Mouse (Mus musculus) embryonic fibroblast, embryonic 13.5 days (primary cell): ENCODE results near the gene Slc39a2. TPM values are rescaled to one million over a fixed set of nuclear protein-coding genes. Genes with fewer than 3 reads are reported as not detected.

Experiments used
- H3K27ac ChIP-seq: 2 replicates; pipeline ENCODE4 v1.5.1; 2012; ENCODE audit warnings: low read length, control low read depth, inconsistent platforms; ENCODE audit not compliant: insufficient read depth
- H3K4me1 ChIP-seq: 2 replicates; pipeline ENCODE4 v1.6.1; 2011; ENCODE audit warnings: low read length; ENCODE audit not compliant: control insufficient read depth, insufficient read depth
- H3K4me3 ChIP-seq: 2 replicates; pipeline ENCODE4 v1.5.1; 2011; ENCODE audit warnings: mild to moderate bottlenecking, control low read depth, low read length; ENCODE audit not compliant: insufficient read depth
- CTCF ChIP-seq: IDR thresholded peaks from 2 replicates; pipeline ENCODE4 v1.5.1; 2011; ENCODE audit warnings: mild to moderate bottlenecking, control low read depth, low read length, moderate library complexity, borderline replicate concordance; ENCODE audit not compliant: insufficient read depth
- POLR2A ChIP-seq: IDR thresholded peaks from 2 replicates; pipeline ENCODE4 v1.6.1; 2011; ENCODE audit warnings: low read depth, mild to moderate bottlenecking, control low read depth, low read length, moderate library complexity
- polyA plus RNA-seq: library from polyadenylated mRNA; stranded (reverse); fragments of >200 nt; gene quantifications from 2 replicates; pipeline ENCODE4 v1.2.4, GENCODE M21; 2011; ENCODE audit warnings: low read depth; ENCODE audit not compliant: missing spikeins, insufficient read length

Gene Slc39a2
- polyA plus RNA-seq, 1 experiment: 3.2 TPM

DNA sequence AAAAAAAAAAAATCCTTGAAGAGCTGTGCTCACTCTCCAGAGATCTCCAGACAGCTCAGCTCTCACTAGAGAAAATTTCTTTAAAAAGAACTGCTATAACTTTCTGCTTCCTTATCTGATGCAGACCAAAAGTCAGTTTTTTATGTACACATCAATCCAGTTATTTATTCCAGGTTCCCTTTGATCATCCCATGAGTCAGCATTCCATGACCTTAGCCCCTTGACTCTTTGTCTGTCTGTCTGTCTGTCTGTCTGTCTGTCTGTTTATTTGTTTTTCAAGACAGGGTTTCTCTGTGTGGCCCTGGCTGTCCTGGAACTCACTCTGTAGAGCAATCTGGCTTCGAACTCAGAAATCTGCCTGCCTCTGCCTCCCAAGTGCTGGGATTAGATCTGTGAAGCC is 6.7 kb downstream of the Slc39a2 start:
- Histone ChIP-seq H3K4me3 (no peak overlapping the region), H3K27ac (no peak overlapping the region), H3K4me1 (no peaks in the 10 kb centered on the region)
- TF ChIP-seq POLR2A: no peak
- no peak for TF ChIP-seq CTCF

DNA sequence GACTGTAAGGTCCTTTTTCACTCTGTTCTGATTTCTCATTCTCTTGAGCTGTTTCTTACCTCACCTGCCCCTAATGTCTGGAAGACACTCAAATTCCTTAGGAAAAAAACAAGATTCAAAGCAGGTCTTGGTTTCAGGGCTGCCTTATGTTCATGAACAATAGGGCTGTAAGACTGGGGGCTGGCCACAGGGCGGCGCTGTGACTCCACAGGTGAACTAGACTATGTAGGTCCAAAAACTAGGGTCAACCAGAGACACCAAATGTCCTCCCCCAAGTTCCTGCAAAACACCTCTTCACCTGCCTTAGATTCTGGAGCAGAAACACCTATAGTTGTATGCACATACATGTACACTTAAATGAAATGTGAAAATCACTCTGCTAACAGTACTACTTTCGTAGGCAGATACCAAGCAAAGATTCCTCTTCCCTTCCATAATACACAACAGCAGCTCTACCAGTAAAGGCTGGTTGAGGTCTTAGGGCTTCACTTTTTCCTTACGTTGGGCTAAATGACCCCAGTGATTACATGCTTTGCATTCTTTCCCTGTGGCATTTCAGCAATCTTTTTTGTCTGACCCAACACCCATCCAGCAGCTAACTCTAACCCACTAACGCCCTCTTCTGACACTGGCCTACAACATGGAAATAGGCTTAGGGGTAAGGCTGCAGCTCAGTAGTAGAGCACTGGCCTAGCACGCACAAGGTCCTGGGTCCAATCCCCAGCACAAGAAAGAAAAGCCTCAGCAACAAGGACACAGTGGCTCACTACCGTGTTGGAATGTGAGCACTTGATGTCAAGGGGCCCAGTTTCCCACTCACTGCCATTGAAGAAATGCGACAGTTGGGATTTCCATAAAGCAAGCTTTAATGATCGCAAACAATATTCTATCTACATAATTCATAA is 10.4 kb downstream of the Slc39a2 start:
- TF ChIP-seq CTCF: peak; percentile 76
- TF ChIP-seq POLR2A: no peak

GRCm38 (mm10) chr14:51903782-51904181 is 11.1 kb downstream of the Slc39a2 start:
- TF ChIP-seq CTCF (no peak), POLR2A (no peak)
- Histone ChIP-seq H3K4me3 (no peak overlapping the region), H3K27ac (no peak overlapping the region), H3K4me1 (no peaks in the 10 kb centered on the region)

More for the DNA sequence above, 10.4 kb downstream of the Slc39a2 start:
- H3K4me1 ChIP-seq: no peaks in the 10 kb centered on the region
- no peak overlapping the region for H3K4me3 ChIP-seq
- no peak overlapping the region for H3K27ac ChIP-seq

DNA sequence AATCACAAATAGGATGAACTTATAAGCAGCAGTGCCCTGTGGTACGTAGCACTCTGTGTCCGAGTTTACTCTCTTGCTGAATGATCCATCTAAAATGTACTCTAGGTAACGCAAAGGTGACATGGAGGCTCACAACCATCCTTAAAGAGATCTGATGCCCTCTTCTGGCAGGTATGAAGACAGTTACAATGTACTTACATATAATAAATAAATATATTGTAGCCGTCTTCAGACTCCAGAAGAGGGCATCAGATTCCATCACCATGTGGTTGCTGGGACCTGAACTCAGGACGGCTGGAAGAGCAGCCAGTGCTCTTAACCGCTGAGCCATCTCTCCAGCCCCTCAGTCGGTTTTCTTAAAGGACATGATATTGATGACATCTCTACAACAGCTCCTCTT is 12.0 kb downstream of the Slc39a2 start:
- H3K4me1 ChIP-seq: no peaks in the 10 kb centered on the region
- TF ChIP-seq POLR2A (no peak), CTCF (no peak)
- no peak overlapping the region for H3K27ac ChIP-seq
- no peak overlapping the region for H3K4me3 ChIP-seq

GRCm38 (mm10) chr14:51906102-51906501 is 13.4 kb downstream of the Slc39a2 start:
- H3K4me3 ChIP-seq: no peak overlapping the region
- TF ChIP-seq CTCF (no peak), POLR2A (no peak)
- H3K4me1 ChIP-seq: no peaks in the 10 kb centered on the region
- no peak overlapping the region for H3K27ac ChIP-seq

- no peak overlapping the region for H3K27ac ChIP-seq
- H3K4me3 ChIP-seq: no peak overlapping the region
- H3K4me1 ChIP-seq: peaks cover 4% of the 10 kb centered on the region; the same call in 1 of the 2 replicates
- TF ChIP-seq POLR2A (no peak), CTCF (no peak)
These were observed 18.6 kb downstream of the Slc39a2 start for GRCm38 (mm10) chr14:51911301-51911700.

- H3K4me3 ChIP-seq: peak overlapping the region; percentile 55
- TF ChIP-seq POLR2A (no peak), CTCF (no peak)
- peaks cover 4% of the 10 kb centered on the region; the same call in 1 of the 2 replicates for H3K4me1 ChIP-seq
- H3K27ac ChIP-seq: no peak overlapping the region
These were observed 19.8 kb downstream of the Slc39a2 start for GRCm38 (mm10) chr14:51912391-51913061.

DNA sequence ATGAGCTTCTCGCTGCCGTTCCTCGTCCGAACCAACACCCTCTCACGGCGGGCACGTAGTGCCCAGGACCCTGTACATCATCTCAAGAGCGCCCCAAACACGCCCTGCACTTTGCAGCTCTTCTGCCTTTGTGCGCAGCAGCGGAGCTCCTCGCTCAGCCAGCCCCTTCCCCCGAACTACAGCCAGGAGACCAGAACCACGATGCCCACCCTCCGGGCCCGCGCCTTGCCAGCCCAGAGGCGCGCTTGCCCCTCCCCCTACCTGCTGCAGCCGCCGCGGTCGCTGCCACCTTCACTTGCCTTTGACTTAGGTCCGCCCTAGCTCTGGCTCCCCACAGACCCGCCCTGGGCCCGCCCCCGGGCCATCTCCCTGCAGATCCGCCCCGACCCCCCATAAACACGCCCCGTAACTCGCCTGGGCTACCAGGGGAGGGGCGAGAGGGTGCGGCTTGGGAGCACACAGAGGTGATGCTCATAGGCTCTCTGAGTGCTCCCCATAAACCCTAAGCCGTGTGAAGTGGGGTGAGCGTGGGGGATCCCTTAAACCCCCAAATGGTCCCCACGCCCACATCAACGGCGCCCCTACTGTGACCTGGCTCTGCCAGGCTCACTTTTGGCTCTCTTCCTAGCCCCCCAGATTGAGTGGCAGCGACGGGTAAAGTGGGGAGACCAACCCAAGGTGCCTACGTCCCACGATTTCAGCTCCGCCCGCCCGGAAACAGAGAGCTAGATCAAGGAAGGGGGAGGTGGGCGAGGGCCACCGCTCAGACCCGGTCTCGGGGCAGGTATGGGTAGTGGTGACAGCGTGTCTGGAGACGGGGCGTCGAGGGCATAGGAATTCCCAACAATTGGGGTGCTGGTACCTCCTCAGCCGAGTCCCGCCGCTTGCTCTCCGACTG is 20.6 kb downstream of the Slc39a2 start:
- TF ChIP-seq CTCF (no peak), POLR2A (no peak)
- Histone ChIP-seq H3K4me3 (peak overlapping the region; percentile 55), H3K27ac (no peak overlapping the region), H3K4me1 (peaks cover 4% of the 10 kb centered on the region; the same call in 1 of the 2 replicates)
